Mouse (Mus musculus): ENCODE measurements around the gene Snrpc.

The Snrpc gene

DNA sequence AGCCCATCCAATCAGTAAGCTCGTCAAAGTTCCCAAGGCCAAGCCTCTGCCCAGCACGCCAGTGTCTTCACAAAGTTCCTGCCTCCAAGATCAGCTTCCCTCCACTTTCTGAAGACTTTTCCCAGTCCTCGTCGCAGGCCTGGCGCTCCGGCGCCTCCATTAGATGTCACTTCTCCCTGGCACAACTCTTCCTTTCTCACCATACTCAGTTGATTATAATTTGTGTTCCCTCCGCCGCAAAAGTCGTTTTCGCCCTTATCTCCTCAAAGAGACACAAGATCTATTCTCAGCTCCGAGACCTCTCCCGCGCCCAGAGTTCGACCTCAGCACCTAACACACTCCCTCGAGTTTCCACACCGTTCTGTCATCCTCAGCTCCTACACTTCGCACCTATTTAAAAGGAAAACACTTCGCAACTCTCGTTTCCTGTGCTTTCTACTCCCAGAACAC is 18.4 kb upstream of the Snrpc start:
- DNase-seq (ENCODE audit: low read depth, low spot score), result no peak

DNA sequence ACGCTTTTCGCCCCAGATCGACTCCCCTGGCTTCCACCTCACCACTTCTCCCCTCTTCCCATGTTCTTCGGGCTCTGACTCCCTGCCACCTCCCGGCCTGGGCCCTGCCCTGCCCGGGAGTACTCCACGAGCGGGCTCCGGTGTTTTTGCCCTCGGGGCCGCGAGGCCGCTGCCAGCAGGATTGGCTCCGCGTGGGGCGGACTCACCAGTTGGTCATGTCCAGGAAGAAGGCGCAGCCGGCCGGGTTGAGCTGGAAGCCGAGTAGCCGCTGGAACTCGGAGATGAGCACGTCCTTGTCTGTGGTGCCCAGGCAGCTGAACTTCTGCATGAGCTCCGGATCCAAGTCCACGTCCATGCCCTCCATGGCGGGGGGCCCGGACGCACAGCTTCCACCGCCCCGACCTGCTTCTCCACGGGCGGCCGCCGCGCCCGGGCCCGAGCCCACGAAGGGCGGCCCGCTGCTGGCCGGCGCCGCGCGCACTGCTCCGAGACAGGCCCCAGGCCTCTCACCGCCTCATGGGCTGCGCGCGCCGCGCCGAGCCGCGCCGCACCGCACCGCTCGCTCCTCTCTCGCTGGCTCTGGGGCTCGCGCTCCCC is 17.9 kb upstream of the Snrpc start:
- no peak for DNase-seq (ENCODE audit: low read depth, low spot score)

DNA sequence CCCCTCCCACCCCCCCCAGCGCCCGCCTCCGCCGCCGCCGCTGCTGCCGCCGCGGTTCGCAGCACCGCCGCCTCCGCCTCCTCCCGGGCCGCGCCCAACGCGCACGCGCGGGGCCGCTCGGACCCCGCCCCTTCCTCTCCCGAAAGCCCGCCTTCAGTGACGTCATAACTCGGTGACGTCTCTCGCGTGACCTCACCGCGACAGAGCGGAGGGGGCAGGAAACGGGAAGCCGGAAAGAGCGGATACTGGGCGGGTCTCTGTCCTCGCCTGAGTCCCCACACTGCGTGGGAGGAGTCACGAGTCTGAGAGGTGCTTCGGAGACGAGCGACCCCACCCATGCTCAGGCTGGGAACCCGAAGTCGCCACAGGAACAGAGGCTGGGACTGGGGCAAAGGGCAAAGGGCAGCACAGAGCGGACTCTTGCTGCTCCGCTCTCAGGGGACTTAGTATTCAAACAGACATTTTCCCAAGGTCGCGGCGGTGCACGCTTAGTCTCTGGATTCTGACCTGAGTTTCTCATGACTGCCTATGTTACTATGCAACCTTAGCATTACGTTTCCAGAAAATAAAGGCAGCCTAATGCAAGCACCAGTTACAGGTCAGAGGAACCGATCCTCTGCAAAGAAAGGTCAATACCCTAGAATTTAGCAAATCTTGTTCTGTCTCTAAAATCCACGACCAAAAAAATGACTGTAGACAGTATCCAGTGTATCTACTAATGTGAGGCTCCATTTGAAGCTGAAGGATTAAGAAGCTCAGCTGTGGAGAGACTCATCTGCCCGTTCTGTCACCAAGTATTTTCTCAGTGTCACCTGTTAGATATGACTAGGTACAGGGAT is 17.2 kb upstream of the Snrpc start, which contains the start of gene D17Wsu92e:
Gene D17Wsu92e (minus strand): TSS at position 81 of the 839 bp plus-strand sequence.
- DNase-seq (ENCODE audit: low read depth, low spot score), result peak; percentile 99

DNA sequence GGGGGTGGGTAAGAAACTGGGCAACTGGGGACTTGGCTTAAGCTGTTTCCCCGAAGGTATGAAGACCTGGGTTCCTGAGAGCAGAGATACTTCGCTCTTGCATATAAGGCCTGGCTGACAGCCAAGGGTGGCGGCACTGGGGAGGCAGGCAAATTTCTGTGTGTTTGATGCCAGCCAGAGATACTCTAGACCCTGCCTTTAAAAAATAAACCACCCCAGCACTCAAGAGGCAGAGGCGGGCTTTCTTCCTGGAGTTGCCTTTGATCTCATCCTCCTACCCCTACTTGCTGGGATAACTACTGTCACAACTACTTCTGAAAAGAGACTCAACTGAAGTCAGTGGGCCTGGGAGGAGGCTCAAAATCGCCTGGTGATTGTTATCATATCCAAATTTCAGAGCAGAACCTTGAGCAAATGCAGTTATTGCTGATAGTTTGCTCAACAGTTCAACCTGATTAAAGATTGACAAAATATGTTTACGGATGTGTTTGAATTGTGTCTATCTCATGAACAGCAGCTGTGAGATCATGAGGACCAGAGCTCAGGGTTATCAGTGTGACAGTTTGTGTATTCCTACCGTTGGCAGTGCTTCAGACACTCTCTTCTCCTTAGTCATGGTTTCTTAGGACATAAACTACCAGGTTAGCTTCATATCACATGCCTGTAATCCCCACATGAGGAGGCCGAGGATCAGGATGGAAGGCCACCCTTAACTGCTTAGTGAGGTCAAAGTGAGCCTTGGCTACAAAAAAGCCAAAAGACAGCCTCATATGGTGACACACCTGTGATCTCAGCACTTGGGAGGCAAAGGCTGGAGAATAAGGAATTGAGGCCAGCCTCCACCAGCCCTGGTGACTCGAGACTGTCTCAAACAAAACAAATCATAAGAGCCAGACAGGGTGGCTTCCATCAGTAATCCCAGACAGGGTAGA is 16.3 kb upstream of the Snrpc start:
- DNase-seq (ENCODE audit: low read depth, low spot score), result peak; percentile 82

DNA sequence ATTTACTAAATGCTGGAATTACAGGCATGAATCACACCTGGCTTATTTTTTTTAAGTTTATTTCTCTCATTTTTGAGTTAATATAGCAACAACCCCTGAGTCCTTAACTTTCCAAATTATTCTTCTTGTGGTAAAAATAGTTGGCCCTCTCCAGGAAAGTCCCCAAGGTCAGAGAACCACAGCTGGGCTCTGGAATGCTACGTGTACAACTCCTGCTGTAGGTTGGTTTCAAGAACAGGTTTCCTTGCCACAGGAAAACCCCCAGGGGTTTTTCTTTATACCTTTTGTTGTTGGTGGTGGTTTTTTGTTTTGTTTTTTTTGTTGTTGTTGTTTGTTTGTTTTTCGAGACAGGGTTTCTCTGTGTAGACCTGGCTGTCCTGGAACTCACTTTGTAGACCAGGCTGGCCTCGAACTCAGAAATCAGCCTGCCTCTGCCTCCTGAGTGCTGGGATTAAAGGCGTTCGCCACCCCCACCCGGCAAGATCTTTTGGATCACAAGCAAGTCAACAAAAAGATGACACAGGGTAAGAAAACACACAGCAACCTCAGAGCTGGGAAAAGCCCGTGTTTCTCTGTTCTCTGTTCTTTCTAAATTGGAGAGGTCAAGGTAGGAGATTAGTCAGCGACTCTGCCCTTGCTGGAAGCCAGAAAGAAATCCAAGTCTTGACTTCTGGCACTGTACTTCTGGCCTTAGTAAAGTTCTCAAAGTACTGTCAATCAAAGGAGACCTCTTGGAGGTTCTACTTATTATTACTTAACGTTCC is 14.6 kb upstream of the Snrpc start:
- no peak for DNase-seq (ENCODE audit: low read depth, low spot score)

DNA sequence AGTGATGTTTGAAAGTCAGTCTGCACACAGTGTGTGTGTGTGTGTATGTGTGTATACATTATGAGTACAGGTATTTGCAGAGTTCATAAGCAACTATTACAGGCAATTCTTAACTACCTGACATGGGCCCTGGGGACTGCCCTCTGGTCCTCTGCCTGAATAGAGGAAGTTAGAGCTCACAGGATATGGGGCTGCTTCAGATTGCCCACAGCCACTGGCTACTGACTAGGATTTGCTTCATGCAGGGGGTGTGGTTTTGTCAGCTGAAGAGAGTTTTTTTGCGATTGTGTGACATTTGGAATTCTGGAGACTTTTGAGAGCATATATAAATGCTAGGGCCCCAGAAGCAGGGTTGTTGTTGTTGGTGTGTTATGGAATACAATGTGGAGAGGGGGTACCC is 13.0 kb upstream of the Snrpc start:
- peak; percentile 41 for DNase-seq (ENCODE audit: low read depth, low spot score)

DNA sequence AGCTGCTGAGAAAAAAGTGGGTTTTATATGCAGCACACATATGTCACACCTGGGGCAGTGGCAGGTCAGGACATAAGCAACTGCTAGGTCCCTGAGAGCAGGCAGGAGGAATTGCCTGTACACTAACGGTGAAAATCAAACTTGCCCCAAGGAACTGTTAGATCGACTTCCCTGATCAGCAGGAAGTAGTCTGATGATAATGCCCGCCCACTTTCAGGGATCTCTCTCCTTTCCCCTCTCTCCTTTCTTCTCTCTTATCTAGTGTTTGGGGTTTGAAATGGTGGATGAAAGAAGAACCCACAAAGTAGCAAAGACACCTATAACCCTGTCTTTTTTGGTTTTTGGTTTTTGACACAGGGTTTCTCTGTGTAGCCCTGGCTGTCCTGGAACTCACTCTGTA is 12.4 kb upstream of the Snrpc start:
- DNase-seq (ENCODE audit: low read depth, low spot score), result peak; percentile 74

DNA sequence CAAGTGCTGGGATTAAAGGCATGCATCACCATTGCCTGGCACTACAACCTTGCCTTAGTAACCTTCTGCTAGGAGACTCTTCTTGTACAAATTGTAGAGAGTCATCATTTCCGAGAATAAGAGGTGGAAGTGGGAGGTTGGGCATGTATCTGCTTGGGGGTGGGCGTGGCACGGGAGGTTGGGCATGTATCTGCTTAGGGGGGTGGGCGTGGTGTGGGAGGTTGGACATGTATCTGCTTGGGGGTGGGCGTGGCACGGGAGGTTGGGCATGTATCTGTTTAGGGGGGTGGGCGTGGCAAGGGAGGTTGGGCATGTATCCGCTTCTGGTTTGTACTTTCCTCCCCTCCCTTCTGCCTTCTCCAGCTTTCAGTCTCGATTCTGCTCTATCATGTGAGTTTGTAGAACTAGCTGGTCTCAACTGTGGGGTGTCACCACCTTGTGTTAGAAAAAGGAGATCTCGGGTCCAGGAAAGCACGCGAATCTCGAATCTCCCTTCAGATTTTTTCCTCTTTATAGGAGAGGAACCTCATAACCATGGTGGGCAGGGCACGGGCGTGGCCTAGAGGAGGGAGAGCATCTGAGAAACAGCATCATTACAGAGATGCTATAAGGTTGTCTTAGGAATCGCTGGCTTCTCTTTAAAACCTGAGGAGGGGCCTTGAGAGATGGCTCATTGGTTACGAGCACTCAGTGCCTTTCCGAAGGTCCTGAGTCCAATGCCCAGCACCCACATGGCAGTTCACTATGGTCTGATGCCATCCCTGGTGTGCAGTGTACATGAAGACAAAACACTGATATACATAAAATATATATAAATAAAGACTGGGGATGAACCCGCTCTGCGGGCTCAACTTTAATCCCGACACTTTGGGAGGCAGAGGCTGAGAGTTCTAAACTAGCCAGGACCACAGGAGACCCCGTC is 11.7 kb upstream of the Snrpc start:
- DNase-seq (ENCODE audit: low read depth, low spot score), result peak; percentile 97

DNA sequence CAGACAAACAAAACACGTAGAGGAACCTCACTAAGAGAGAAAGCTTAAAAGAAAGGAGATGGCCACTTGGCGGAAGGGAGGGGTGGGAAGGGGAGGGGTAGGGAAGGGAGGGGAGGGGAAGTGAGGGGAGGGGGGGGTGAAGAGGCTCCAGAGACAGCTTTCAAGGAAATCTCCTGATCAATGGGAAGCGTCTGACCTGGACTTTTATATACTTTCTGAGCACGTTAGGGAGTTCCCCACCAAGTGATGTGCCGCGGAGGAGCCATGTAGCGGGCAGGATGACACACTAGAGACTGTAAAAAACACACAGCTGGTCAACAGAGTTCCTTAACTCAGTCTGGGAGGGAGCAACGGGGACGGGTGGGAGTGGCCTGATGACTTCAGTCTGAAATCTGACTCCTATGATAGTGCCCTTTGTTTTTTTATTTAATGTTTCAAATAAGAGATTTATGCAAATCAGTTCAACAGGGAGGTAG is 11.0 kb upstream of the Snrpc start:
- peak; percentile 81 for DNase-seq (ENCODE audit: low read depth, low spot score)

DNA sequence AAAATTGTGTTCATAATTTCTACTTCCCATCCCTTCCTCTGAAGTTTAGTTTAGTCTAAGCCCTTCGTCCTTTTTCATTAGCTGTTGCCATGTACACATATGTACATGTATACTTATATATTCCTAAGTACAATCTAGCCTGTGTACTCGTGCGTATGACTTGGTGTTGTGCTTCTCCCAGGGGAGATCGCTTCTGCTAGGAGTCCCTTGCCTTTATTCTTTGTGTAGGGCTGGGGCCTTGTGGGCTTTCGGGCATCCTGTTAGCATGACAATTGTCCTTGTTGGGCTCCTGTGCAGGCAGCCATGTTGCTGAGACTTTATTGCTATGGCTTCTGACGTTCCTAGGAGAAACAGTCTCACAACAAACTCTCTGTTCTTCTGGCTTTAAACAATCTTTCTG is 10.4 kb upstream of the Snrpc start:
- no peak for DNase-seq (ENCODE audit: low read depth, low spot score)

DNA sequence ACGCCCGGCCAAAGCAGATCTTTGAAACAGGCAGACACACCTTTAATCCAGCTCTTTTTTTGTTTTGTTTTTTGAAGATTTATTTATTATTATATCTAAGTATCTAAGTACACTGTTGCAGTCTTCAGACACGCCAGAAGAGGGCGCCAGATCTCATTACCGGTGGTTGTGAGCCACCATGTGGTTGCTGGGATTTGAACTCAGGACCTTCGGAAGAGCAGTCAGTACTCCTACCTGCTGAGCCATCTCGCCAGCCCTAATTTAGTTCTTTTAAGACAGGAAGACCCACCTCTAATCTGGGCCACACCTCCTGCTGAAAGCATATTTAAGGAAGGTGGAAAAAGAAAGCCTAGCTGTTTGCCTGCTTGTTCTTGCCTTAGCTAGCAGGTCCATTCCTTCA is 7.5 kb upstream of the Snrpc start:
- peak; percentile 44 for DNase-seq (ENCODE audit: low read depth, low spot score)

DNA sequence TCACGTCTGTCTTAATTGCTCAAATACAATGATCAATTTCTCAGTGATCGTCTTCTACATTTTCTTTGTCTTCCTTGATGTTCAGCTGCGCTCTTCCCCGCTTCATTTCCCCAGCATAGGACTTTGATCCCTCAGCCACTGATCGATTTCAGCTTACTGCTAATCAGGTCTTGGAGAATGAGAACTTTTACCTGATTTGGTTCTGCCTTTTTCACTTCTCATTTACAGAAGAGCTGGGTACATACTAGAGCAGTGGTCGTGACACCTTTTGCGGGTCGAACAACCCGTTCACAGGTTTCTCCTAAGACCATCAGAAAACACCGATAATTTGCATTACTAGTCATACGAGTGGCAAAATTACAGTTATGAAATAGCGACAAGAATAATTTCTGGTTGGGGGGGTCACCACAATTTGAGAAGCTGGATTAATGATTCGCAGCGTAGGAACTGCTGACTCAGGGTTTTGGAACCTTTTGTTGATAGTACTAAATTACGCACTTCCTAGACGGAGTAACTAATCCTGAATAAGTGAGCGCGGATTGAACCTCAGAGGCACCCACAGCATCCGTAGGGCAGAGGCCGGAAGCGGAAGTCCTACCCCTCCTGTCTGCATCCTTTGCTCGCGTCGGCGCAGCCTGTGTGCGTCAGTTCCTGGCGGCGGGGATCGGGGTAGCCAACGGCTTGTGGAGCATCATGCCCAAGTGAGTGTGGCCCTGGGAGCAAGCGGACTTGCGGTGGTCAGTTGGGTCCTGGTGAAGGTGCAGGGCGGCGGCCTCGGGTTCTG is 1.7 kb downstream of the Snrpc start:
- DNase-seq (ENCODE audit: low read depth, low spot score), result peak; percentile 97

DNA sequence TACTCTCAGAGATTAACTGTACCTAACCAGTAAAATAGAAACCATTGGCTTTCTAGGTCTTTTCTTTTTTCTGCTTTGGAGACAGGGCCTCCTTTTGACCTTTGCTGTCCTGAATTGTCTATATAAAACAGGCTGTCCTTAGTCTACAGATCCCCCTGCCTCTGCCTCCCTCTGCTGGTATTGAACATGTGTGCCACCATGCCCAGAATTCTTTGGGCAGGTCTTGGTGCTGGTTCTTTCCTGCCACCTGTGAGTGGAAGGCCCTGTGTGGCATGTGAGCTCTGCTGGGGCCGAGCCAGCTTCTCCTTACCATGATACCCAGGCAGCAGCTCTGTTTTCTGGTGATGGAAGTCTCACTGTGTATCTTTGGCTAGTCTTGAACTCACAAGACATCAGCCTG is 10.4 kb downstream of the Snrpc start:
- DNase-seq (ENCODE audit: low read depth, low spot score), result no peak

DNA sequence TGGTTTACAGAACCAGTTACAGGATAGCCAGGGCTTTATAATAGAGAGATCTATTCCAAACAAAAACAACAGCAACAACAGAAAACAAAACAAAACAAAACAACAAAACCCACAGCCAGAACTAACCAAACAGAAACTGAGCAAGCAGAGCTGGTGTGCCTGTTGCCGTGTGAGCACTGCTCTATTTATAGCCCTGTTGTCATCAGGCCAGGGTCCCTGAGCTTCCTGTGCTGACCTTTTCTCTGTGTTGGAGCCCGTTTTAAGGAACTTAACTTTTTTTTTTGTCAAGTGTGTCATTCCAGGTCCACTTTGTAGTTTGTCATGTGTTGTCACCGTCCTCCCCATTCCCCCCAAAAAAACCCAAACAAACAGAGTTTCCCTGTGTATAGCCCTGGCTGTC is 13.1 kb downstream of the Snrpc start:
- DNase-seq (ENCODE audit: low read depth, low spot score), result no peak

DNA sequence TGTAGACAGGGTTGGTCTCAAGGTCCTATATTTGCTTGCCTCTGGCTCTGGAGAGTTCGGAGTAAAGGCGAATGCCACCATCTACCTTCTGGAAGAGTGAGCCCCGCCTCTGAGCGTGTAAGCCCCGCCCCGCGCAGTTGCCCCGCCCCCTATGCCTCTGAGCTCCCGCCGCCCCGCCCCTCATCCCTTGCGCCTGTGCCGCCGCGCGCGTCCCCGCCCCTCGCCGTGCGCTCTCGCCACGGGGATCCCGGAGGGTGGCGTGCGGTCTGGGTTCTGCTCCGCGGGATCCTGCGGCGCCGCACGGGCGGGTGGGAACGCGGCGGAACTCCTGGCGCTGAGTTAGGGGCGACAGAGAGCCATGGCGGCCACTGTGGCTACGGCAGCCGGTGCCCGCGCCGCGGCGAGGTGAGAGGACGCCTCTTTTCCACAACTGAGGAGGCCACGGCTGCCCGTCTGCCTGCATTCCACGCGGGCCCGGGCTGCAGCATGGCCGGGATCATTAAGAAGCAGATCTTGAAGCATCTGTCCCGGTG is 18.4 kb downstream of the Snrpc start, which contains the start of gene Uhrf1bp1:
Gene Uhrf1bp1 (plus strand): TSS at position 177 of the 533 bp plus-strand sequence.
- peak; percentile 88 for DNase-seq (ENCODE audit: low read depth, low spot score)

DNA sequence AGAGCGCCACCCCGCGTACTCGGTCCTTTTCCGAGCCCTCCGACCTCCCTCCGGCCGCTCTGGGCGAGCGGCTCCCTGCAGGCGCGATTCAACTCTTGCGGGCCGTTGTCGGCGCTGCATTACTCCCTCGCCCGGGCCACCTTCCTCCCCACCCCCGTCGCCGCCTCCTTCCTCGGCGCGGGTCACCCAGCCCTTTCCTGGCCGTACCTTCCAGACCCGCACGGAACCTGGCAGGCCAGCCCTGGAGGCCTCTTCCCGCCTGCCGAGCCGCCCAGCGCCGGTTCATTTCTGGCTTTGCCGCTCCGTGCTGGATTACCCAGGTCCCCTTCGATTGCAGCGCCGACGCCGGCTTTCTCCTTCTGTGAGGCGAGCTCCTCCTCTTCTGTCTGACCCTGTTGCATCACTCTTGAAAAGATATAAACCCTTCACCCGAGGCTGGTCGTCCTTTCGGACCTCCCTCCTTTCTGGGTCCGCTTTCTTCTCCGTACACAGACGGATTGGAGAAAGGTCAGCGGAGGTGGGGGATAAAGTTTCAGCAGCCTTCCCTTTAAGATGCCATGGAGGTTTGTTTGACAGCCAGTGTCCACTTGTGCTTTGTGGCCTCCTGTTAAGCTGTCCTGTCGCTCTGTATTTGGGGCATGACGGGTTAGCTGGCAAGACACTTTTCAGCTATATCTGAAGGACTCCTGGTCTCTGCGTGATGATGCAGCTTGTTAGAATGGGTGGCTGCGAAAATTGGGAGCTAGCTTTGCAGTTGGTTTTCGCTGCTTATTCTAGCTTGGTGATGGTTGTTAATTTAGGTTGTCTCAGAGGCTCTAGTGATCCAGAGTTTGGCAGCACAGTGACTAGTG is 19.1 kb downstream of the Snrpc start:
- DNase-seq (ENCODE audit: low read depth, low spot score), result no peak

DNA sequence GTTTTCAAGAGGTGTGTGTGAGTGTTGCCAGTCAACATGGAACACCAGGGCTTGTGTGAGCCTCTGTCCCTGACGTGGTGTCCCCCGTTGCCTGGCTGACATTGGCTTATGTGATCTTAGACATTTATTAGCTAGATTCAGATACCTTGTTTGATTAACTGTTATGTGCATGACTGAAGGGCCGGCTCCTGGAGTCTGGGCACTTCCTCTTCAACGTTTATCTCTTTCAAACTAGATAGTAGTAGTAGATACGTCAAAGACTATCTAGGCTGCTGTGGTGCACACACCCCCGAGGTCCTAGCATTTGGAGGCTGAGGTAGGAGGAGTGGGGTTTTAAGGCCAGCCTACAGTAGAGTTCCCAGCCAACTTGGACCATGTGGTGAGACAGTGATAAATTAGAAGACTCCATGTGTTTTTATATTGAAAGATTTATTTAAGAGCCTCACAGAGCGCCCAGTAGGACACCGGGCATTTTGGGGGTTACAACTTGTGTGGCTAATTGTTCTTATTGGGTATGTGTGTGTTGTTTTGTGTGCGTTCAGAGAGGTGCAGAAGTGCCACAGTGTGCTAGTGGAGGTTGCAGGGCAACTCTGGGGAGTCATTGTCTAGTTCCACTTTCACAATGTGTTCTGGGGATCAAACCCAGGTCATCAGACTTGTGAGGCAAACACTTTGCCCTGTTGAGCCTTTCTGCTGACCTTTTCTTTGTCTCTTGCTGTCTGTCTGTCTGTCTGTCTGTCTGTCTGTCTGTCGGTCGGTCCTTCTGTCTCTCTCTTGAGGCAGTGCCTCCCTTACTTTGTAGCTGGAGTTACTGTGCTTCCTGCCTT is 19.9 kb downstream of the Snrpc start:
- DNase-seq (ENCODE audit: low read depth, low spot score), result no peak
